Mouse (Mus musculus) cortical plate, adult 2 months (tissue): Measurements from ENCODE around the gene Epb42.

Source experiments
- CTCF ChIP-seq: fragments of 200-500 bp; IDR thresholded peaks from 2 replicates; pipeline ENCODE4 v1.5.1; 2011; ENCODE audit warnings: mild to moderate bottlenecking, control low read depth, low read length; ENCODE audit not compliant: insufficient read depth; ENCODE audit errors: extremely low read depth
- POLR2A ChIP-seq: fragments of 200-500 bp; IDR thresholded peaks from 2 replicates; pipeline ENCODE4 v1.6.1; 2011; ENCODE audit warnings: mild to moderate bottlenecking, low read length, control low read depth; ENCODE audit not compliant: insufficient read depth; ENCODE audit errors: extremely low read depth

GRCm38 (mm10) chr2:120978693-120979037, 58.2 kb downstream of the Epb42 start:
- TF ChIP-seq CTCF (no peak), POLR2A (no peak)
